Mouse (Mus musculus): Measurements from ENCODE around the gene Zfp120. TPM values are rescaled to one million over a fixed set of nuclear protein-coding genes. Genes with fewer than 3 reads are reported as not detected.
"Not testable (repeated sequence)": the region's sequence is repeated elsewhere in the genome, so short reads cannot be mapped to it uniquely, and the experiment has no call there.

Zfp120 gene
- polyA plus RNA-seq, 1 experiment from 2014 or later = 11.6 TPM

- not testable (repeated sequence) for H3K9me3 ChIP-seq (ENCODE audit: control insufficient read depth, low read length); H3K4me3 ChIP-seq (ENCODE audit: low read length); H3K4me1 ChIP-seq (ENCODE audit: control insufficient read depth, insufficient read depth, low read length); H3K9ac ChIP-seq (ENCODE audit: low read depth, low read length); H3K36me3 ChIP-seq (ENCODE audit: control insufficient read depth, insufficient read depth, low read length); H3K27ac ChIP-seq (ENCODE audit: low read depth, low read length); H3K4me2 ChIP-seq (replicated peaks; ENCODE audit: low read depth, low read length); ATAC-seq (ENCODE audit: low FRiP score, low TSS enrichment); H3K27me3 ChIP-seq (ENCODE audit: control insufficient read depth, insufficient read depth, low read length)
- WGBS = 17% methylated on average over 2 of the region's 2 CpGs
These were observed 36.9 kb downstream of the Zfp120 start for GRCm38 (mm10) chr2:150099618-150100017.

Other genes with a start within 250 kb of the Zfp120 start
- not detected in 2 replicates for gene Gm10770, start 43.0 kb upstream of the Zfp120 start, polyA plus RNA-seq (2014; fragmentation: Nextera tagmentation; extraction: Ambion mirVana)
- gene Gm14139, start 45.0 kb upstream of the Zfp120 start, polyA plus RNA-seq (2014; fragmentation: Nextera tagmentation; extraction: Ambion mirVana) = not detected in 2 replicates
- gene Zfp937, start 81.4 kb upstream of the Zfp120 start, polyA plus RNA-seq (2014; fragmentation: Nextera tagmentation; extraction: Ambion mirVana) = 14.0 and 15.2 TPM in 2 replicates
- 5.4 and 6.6 TPM in 2 replicates for gene Gm21994, start 118.9 kb upstream of the Zfp120 start, polyA plus RNA-seq (2014; fragmentation: Nextera tagmentation; extraction: Ambion mirVana)
- gene Gm14124, start 120.8 kb upstream of the Zfp120 start, polyA plus RNA-seq (2014; fragmentation: Nextera tagmentation; extraction: Ambion mirVana) = 0.06 and 0.07 TPM in 2 replicates
- 2.2 and 2.3 TPM in 2 replicates for gene Gm10130, start 187.0 kb upstream of the Zfp120 start, polyA plus RNA-seq (2014; fragmentation: Nextera tagmentation; extraction: Ambion mirVana)
- 9.9 and 13.8 TPM in 2 replicates for gene 3300002I08Rik, start 226.1 kb upstream of the Zfp120 start, polyA plus RNA-seq (2014; fragmentation: Nextera tagmentation; extraction: Ambion mirVana)

Data from kidney, embryonic 14.5 days (tissue).